Mouse (Mus musculus) heart, postnatal 4 days (tissue): ENCODE data around the gene Cavin4. TPM values are rescaled to one million over a fixed set of nuclear protein-coding genes. Genes with fewer than 3 reads are reported as not detected.

ENCODE experiments used
- total RNA-seq, 2 experiments: library from RNA; stranded (reverse); gene quantifications; 2 replicates each; pipeline ENCODE4 v1.2.3; 2021

Gene Cavin4
- total RNA-seq, 2 experiments from 2014 or later: 70.5 to 72.8 TPM

Other genes starting within 250 kb of the Cavin4 start
- 10 to 100 TPM; 15.6 to 16.5 TPM for gene Tex10, start 190.1 kb upstream of the Cavin4 start, total RNA-seq
- gene Msantd3, start 123.6 kb upstream of the Cavin4 start, total RNA-seq: 10 to 100 TPM; 35.6 to 38.4 TPM
- 10 to 100 TPM; 26.0 to 28.9 TPM for gene Tmeff1, start 78.3 kb upstream of the Cavin4 start, total RNA-seq